Mouse (Mus musculus) stomach, embryonic 14.5 days (tissue): ENCODE measurements around the gene Olfr458. TPM values are rescaled to one million over a fixed set of nuclear protein-coding genes. Genes with fewer than 3 reads are reported as not detected.

Experiments
- ATAC-seq: fragments of 200-750 bp; cut with Nextera tagmentation; 2 replicates; pipeline ENCODE4 v1.8.0; 2017; ENCODE audit warnings: low read depth, moderate TSS enrichment; ENCODE audit not compliant: insufficient number of reproducible peaks, insufficient read depth, low FRiP score
- H3K27ac ChIP-seq: fragments of 300-500 bp; sonication (generic); 2 replicates; pipeline ENCODE4 v1.5.1; 2014; ENCODE audit warnings: mild to moderate bottlenecking, low read length, moderate library complexity, mixed read lengths
- H3K27me3 ChIP-seq: fragments of 300-500 bp; sonication (generic); 2 replicates; pipeline ENCODE4 v1.6.1; 2014; ENCODE audit warnings: low read length, control low read depth, mixed read lengths; ENCODE audit not compliant: control insufficient read depth, insufficient read depth
- H3K36me3 ChIP-seq: fragments of 300-500 bp; sonication (generic); 2 replicates; pipeline ENCODE4 v1.6.1; 2014; ENCODE audit warnings: mild to moderate bottlenecking, control low read depth, low read length, moderate library complexity, mixed read lengths; ENCODE audit not compliant: control insufficient read depth, insufficient read depth
- H3K4me1 ChIP-seq: fragments of 300-500 bp; sonication (generic); 2 replicates; pipeline ENCODE4 v1.6.1; 2014; ENCODE audit warnings: low read length, control low read depth, mixed read lengths; ENCODE audit not compliant: control insufficient read depth, insufficient read depth
- H3K4me2 ChIP-seq: fragments of 300-500 bp; sonication (generic); replicated peaks from 2 replicates; pipeline ENCODE4 v1.6.1; 2014; ENCODE audit warnings: low read depth, low read length, control low read depth
- H3K4me3 ChIP-seq: fragments of 300-500 bp; sonication (generic); 2 replicates; pipeline ENCODE4 v1.5.1; 2014; ENCODE audit warnings: low read depth, low read length, control low read depth
- H3K9ac ChIP-seq: fragments of 300-500 bp; sonication (generic); replicated peaks from 2 replicates; pipeline ENCODE4 v1.6.1; 2014; ENCODE audit warnings: low read depth, mild to moderate bottlenecking, control low read depth, low read length, moderate library complexity, mixed read lengths
- H3K9me3 ChIP-seq: fragments of 300-500 bp; sonication (generic); 2 replicates; pipeline ENCODE4 v1.6.1; 2016; ENCODE audit warnings: low read depth, low read length, control low read depth; ENCODE audit not compliant: control insufficient read depth
- WGBS: fragments of 180-500 bp; shearing (Covaris S2); extraction: QIAGEN DNeasy Blood & Tissue Kit; methylation state at CpG from one replicate; pipeline ENCODE4 v1.1.7; 2014; 5-methylcytosine and 5-hydroxymethylcytosine counted together
- polyA plus RNA-seq: library from polyadenylated mRNA; unstranded; fragments of >200 nt; fragmentation: Nextera tagmentation; extraction: Ambion mirVana; gene quantifications from 2 replicates; pipeline ENCODE4 v1.2.1, GENCODE M21; 2014

The Olfr458 gene
- polyA plus RNA-seq, 1 experiment from 2014 or later: not detected

DNA sequence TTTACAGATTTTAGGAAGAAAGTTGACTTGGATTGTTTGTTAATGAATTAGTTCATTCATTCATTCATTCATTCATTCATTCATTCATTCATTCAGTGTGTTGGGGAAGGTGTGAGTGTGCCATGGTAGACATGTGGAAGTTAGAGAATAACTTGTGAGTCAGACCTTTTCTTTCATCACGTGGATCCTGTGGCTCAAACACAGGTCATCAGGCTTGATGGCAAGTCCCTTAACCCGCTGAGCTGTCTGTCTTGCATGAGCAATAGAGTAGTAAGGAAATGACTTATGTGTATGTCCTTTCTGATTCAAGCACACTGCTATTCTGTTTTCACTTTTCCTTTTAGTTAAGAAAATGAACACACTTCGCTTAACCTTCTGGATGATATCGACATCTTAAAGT is 5.5 kb upstream of the Olfr458 start:
- Histone ChIP-seq H3K4me3 (no peak overlapping the region), H3K27ac (no peak overlapping the region), H3K9me3 (no peaks in the 10 kb centered on the region), H3K27me3 (no peaks in the 10 kb centered on the region), H3K4me2 (no peak overlapping the region), H3K9ac (no peak overlapping the region), H3K4me1 (no peaks in the 10 kb centered on the region), H3K36me3 (no peaks in the 10 kb centered on the region)
- 91% methylated on average over 4 of the region's 4 CpGs for WGBS
- ATAC-seq: no peak

DNA sequence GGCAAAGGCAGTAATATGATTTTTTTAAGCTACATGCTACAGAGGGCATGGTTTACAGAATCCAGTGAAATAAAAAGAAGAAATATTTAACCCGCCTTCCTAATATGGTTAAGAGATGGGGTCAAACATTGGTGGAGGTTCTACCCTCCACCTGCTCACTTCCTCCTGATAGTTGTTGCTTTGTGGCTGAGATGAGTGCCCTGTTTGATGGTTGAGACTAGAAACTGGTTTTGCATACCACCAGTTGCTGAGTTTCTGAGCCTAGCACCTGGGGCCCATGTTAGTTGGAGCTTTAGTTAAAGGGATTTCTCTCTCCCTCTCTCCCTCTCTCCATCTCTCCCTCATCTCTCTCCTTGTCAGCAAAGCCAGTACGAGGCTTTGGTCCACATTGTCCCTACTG is 17.6 kb downstream of the Olfr458 start:
- H3K4me2 ChIP-seq: no peak overlapping the region
- 86% methylated on average over 2 of the region's 2 CpGs for WGBS

DNA sequence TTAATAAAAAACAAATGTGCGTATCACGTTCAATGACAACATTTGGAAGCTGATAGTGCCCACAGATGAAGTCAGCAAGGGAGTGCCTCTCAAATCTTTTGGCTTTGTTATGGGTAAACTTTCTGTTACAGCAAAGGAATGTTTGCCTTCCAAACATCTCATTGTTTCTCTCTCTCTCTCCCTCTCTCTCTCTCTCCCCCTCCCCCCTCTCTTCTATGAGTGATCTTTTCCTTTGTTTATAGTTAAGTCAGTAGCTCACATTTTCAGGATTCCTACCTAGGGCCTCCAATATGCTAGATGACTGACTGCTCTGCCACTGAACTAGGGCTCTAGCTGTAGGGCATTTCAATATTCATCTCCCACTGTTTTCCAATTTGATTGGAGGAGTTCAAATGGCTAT is 20.5 kb downstream of the Olfr458 start:
- Histone ChIP-seq H3K36me3 (no peaks in the 10 kb centered on the region), H3K9me3 (no peaks in the 10 kb centered on the region), H3K4me1 (no peaks in the 10 kb centered on the region), H3K4me2 (no peak overlapping the region), H3K27me3 (no peaks in the 10 kb centered on the region), H3K9ac (no peak overlapping the region), H3K27ac (no peak overlapping the region), H3K4me3 (no peak overlapping the region)
- ATAC-seq: no peak
- 35% methylated on average over 2 of the region's 2 CpGs for WGBS

More for the DNA sequence above, 17.6 kb downstream of the Olfr458 start:
- ATAC-seq: no peak
- H3K9ac ChIP-seq: no peak overlapping the region
- no peaks in the 10 kb centered on the region for H3K4me1 ChIP-seq
- no peak overlapping the region for H3K27ac ChIP-seq
- H3K4me3 ChIP-seq: no peak overlapping the region
- no peaks in the 10 kb centered on the region for H3K27me3 ChIP-seq
- no peaks in the 10 kb centered on the region for H3K9me3 ChIP-seq
- H3K36me3 ChIP-seq: no peaks in the 10 kb centered on the region

DNA sequence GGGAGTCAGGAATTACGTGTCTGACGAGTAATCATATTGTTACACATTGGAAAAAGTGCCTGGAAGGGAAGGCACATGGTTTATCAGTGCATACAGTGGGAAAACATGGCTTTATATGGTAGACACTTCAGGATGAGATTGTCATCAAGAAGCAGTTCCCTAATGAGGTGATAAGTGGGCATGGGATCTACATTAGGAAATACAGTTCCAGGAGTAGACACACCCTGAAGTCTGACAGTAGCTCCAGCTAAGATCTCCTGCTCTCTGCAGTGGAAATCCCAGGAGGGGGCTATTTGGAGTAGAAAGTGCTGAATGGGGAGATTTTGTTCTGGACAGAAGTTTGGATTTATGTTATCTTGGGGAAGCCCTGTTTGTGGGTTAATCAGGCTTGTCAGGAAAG is 23.6 kb downstream of the Olfr458 start:
- 74% methylated on average over 2 of the region's 2 CpGs for whole genome bisulfite sequencing
- ATAC-seq: no peak
- H3K4me2 ChIP-seq: no peak overlapping the region
- no peak overlapping the region for H3K9ac ChIP-seq
- H3K4me3 ChIP-seq: no peak overlapping the region
- H3K27ac ChIP-seq: no peak overlapping the region
- H3K9me3 ChIP-seq: no peaks in the 10 kb centered on the region
- no peaks in the 10 kb centered on the region for H3K27me3 ChIP-seq
- no peaks in the 10 kb centered on the region for H3K4me1 ChIP-seq
- H3K36me3 ChIP-seq: no peaks in the 10 kb centered on the region

DNA sequence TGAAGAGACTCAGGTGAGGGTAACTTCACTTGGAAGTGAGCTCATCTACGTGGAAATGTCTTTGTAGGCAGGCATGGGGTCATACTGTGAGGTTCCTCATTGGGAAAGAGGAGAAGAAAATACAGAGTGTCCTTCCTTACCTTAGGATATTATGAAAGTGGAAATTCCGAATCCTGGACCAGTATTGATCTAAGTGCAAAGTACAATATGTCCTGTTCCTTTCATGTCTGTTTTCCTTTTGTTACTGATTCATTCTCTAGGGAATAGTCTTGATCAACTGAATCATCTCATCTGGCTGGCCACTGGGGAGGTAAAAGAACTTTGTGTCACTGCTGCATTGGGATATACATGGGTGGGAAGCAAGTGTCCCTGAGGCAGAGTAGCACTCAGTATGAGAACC is 29.5 kb downstream of the Olfr458 start:
- Histone ChIP-seq H3K4me2 (no peak overlapping the region), H3K27me3 (no peaks in the 10 kb centered on the region), H3K27ac (no peak overlapping the region), H3K36me3 (no peaks in the 10 kb centered on the region), H3K4me1 (no peaks in the 10 kb centered on the region), H3K9ac (no peak overlapping the region), H3K9me3 (no peaks in the 10 kb centered on the region), H3K4me3 (no peak overlapping the region)
- WGBS: 67% methylated on average over 2 of the region's 2 CpGs
- ATAC-seq: no peak

DNA sequence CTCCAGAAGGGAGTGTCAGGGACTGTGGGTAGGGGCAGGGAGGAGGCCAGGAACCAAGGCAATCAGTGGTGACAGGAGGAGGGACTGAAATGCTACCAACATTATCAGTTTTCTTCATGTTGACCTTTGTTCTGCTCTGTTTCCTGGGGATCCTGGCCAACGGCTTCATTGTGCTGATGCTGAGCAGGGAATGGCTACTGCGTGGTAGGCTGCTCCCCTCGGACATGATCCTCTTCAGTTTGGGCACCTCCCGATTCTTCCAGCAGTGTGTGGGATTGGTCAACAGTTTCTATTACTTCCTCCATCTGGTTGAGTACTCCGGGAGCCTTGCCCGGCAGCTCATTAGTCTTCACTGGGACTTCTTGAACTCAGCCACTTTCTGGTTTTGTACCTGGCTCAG is 30.6 kb downstream of the Olfr458 start, which contains the start of gene Tas2r126:
Tas2r126 (plus strand) TSS at position 90 of the 400 bp plus-strand sequence.
- no peaks in the 10 kb centered on the region for H3K36me3 ChIP-seq
- no peaks in the 10 kb centered on the region for H3K9me3 ChIP-seq
- H3K4me2 ChIP-seq: no peak within 1 kb of the TSS
- no peak within 1 kb of the TSS for H3K27ac ChIP-seq
- WGBS: 68% methylated on average over 6 of the region's 6 CpGs
- no peaks in the 10 kb centered on the region for H3K4me1 ChIP-seq
- H3K4me3 ChIP-seq: no peak within 1 kb of the TSS
- no peak within 1 kb of the TSS for H3K9ac ChIP-seq
- no peaks in the 10 kb centered on the region for H3K27me3 ChIP-seq
- ATAC-seq: peak; percentile 56; the same call in 1 of the 2 replicates

DNA sequence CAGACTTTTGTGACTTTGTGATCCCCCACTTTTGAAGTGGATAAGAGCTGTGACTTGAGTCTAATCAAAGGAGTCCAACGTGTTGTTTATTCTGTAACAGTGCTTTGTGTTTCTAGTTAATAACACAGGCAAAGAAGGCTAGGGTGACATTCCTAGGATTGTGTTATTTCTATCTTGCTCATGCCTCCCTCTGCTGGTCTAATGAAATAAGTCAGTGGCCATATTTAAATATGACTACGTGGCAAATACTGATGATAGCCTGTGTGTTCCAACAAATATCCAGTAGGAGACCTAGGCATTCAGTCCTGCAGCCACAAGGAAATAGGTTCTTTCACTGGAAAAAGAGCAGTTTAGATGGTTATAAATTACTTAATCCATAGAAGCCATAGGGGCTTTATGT is 31.4 kb downstream of the Olfr458 start:
- Histone ChIP-seq H3K27me3 (no peaks in the 10 kb centered on the region), H3K9me3 (no peaks in the 10 kb centered on the region), H3K36me3 (no peaks in the 10 kb centered on the region), H3K4me1 (no peaks in the 10 kb centered on the region), H3K27ac (no peak overlapping the region), H3K4me3 (no peak overlapping the region), H3K9ac (no peak overlapping the region), H3K4me2 (no peak overlapping the region)
- WGBS: 66% methylated on average over 2 of the region's 2 CpGs
- ATAC-seq: no peak

DNA sequence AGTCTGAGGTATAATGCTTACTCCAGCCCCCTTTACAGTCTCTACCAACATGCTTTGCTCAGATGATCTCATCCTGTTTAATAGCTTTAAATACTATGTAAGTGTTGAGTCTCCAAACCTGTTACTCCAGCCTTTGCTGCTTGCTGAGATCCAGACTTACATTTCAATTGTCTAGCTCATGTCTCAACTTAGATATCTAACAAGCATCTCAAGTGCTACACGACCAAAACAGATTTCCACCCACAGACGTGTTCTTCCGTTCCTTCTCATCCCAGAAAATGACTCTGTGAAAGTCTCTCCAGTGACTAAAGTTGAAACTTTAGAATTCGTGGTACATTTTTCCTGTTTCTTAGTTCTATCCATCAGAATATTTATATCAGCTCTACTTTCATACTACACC is 38.7 kb downstream of the Olfr458 start:
- H3K36me3 ChIP-seq: no peaks in the 10 kb centered on the region
- H3K9ac ChIP-seq: no peak overlapping the region
- no peak overlapping the region for H3K27ac ChIP-seq
- ATAC-seq: no peak
- no peaks in the 10 kb centered on the region for H3K4me1 ChIP-seq
- 84% methylated on average over 4 of the region's 4 CpGs for WGBS
- H3K4me2 ChIP-seq: no peak overlapping the region
- no peaks in the 10 kb centered on the region for H3K27me3 ChIP-seq
- no peak overlapping the region for H3K4me3 ChIP-seq
- H3K9me3 ChIP-seq: no peaks in the 10 kb centered on the region

DNA sequence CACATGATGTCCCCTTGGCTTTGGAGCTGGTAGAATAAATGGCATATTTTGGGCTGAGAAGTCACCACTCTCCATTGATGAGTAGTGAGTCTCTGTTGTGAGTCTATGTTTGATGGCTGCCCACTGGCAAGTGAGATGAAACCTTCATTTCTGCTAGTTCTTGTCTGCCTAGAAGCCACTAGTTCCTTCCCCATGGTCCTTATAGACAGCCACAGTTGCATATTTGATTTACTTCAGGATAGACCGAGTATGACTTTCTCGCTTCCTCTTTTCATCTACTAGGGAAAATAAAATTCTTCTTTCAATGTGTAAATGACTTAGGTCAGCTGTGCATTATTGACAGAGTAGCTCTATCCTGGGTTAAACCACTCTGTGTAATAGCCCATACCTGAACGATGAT is 40.5 kb downstream of the Olfr458 start:
- H3K9ac ChIP-seq: no peak overlapping the region
- no peaks in the 10 kb centered on the region for H3K9me3 ChIP-seq
- H3K4me1 ChIP-seq: no peaks in the 10 kb centered on the region
- 85% methylated on average over 3 of the region's 3 CpGs for whole genome bisulfite sequencing
- H3K36me3 ChIP-seq: no peaks in the 10 kb centered on the region
- no peak overlapping the region for H3K27ac ChIP-seq
- H3K4me2 ChIP-seq: no peak overlapping the region
- H3K27me3 ChIP-seq: no peaks in the 10 kb centered on the region
- no peak overlapping the region for H3K4me3 ChIP-seq
- no peak for ATAC-seq
